Mouse (Mus musculus) ES-E14 (cell line): ENCODE data around the gene Patl1. TPM values are rescaled to one million over a fixed set of nuclear protein-coding genes. Genes with fewer than 3 reads are reported as not detected.
"Not testable (repeated sequence)": the region's sequence is repeated elsewhere in the genome, so short reads cannot be mapped to it uniquely, and the experiment has no call there.

Source experiments
- DNase-seq: peaks from one replicate; pipeline ENCODE4 v3.0.0-alpha.2; 2013; ENCODE audit warnings: low read depth, low spot score
- H3K27ac ChIP-seq: 2 replicates; pipeline ENCODE4 v1.5.1; 2012; ENCODE audit warnings: low read depth, mild to moderate bottlenecking, low read length, moderate library complexity, mixed read lengths; ENCODE audit not compliant: poor library complexity, insufficient read depth, severe bottlenecking
- H3K36me3 ChIP-seq: 2 replicates; pipeline ENCODE4 v1.6.1; 2012; ENCODE audit warnings: mild to moderate bottlenecking, low read length, moderate library complexity, mixed read lengths; ENCODE audit not compliant: control insufficient read depth, poor library complexity, insufficient read depth, severe bottlenecking
- H3K4me1 ChIP-seq, 2 experiments: fragments of 150-350 bp in 1 of 2; sonication (generic) in 1 of 2; 2 replicates each; pipeline ENCODE4 v1.6.1; 2012; ENCODE audit warnings: low read length in 2 of 2, mild to moderate bottlenecking in 1 of 2, mixed read lengths in 1 of 2; ENCODE audit not compliant: control insufficient read depth in 2 of 2, insufficient read depth in 2 of 2, poor library complexity in 1 of 2
- H3K4me3 ChIP-seq, 2 experiments: fragments of 150-350 bp in 1 of 2; sonication (generic) in 1 of 2; 2 replicates each; pipeline ENCODE4 v1.5.1; 2012; ENCODE audit warnings: low read length in 2 of 2, low read depth in 1 of 2, mild to moderate bottlenecking in 1 of 2, mixed read lengths in 1 of 2; ENCODE audit not compliant: insufficient read depth in 1 of 2, poor library complexity in 1 of 2, severe bottlenecking in 1 of 2
- H3K9ac ChIP-seq: 2 replicates; pipeline ENCODE4 v1.6.1; 2012; ENCODE audit warnings: low read depth, mild to moderate bottlenecking, low read length, mixed read lengths; ENCODE audit not compliant: poor library complexity, insufficient read depth, severe bottlenecking
- H3K9me3 ChIP-seq: fragments of 150-350 bp; sonication (generic); 2 replicates; pipeline ENCODE4 v1.6.1; 2012; ENCODE audit warnings: low read depth, mild to moderate bottlenecking, low read length; ENCODE audit not compliant: control insufficient read depth, insufficient read depth
- CHD2 ChIP-seq: IDR thresholded peaks from 2 replicates; pipeline ENCODE4 v1.6.1; 2014; ENCODE audit warnings: mild to moderate bottlenecking, low read depth, low read length, inconsistent platforms
- HCFC1 ChIP-seq: IDR thresholded peaks from 2 replicates; pipeline ENCODE4 v1.6.1; 2012; ENCODE audit warnings: low read length, inconsistent platforms, borderline replicate concordance; ENCODE audit not compliant: insufficient read depth
- MAFK ChIP-seq: IDR thresholded peaks from 2 replicates; pipeline ENCODE4 v1.6.1; 2014; ENCODE audit warnings: mild to moderate bottlenecking, low read depth, low read length, inconsistent platforms; ENCODE audit not compliant: insufficient read depth
- ZC3H11A ChIP-seq: IDR thresholded peaks from 2 replicates; pipeline ENCODE4 v1.6.1; 2012; ENCODE audit warnings: low read depth, mild to moderate bottlenecking, inconsistent platforms, low read length, borderline replicate concordance
- ZNF384 ChIP-seq: IDR thresholded peaks from 2 replicates; pipeline ENCODE4 v1.6.1; 2012; ENCODE audit warnings: low read depth, low read length, inconsistent platforms
- in situ Hi-C, 2 experiments: fragments of 600-800 bp; cut with MboI; formaldehyde crosslinking; loops; one replicate each; pipeline ENCODE4 v1.15.1; 2025; ENCODE audit warnings: low sequenced_read_pairs in 2 of 2, inconsistent platforms in 1 of 2; ENCODE audit not compliant: unreplicated experiment in 2 of 2
- total RNA-seq: library from RNA; depleted of rRNA; stranded (reverse); fragments of 300-350 nt; gene quantifications from 2 replicates; pipeline ENCODE4 v1.2.3, GENCODE M21; 2012

Gene Patl1
- total RNA-seq, 1 experiment, result 10.7 TPM

GRCm38 (mm10) chr19:11977363-11977762 lies 65.2 kb downstream of the Patl1 start:
- Histone ChIP-seq H3K9me3 (no peaks in the 10 kb centered on the region), H3K4me3 (no peak overlapping the region), H3K9ac (no peak overlapping the region), H3K36me3 (peaks cover 23% of the 10 kb centered on the region), H3K4me1 (no peaks in the 10 kb centered on the region), H3K27ac (no peak overlapping the region)
- TF ChIP-seq MAFK, result no peak
- no peak for TF ChIP-seq CHD2
- TF ChIP-seq ZNF384, result no peak
- in situ Hi-C loops, result loop anchor here in 1 of 2 experiments (25.0 kb wide), 1 partner anchor 1365 kb away; the partner anchor contains the start of genes Ddb1 and Tkfc
- no peak for DNase-seq

GRCm38 (mm10) chr19:11980471-11980870 lies 68.3 kb downstream of the Patl1 start:
- Histone ChIP-seq H3K9me3 (no peaks in the 10 kb centered on the region), H3K4me1 (no peaks in the 10 kb centered on the region), H3K9ac (no peak overlapping the region), H3K27ac (no peak overlapping the region), H3K36me3 (peaks cover 31% of the 10 kb centered on the region), H3K4me3 (no peak overlapping the region)
- in situ Hi-C loops, result loop anchor here in 1 of 2 experiments (25.0 kb wide), 1 partner anchor 1368 kb away; the partner anchor contains the start of genes Ddb1 and Tkfc
- no peak for TF ChIP-seq CHD2
- no peak for TF ChIP-seq MAFK
- no peak for TF ChIP-seq HCFC1
- no peak for TF ChIP-seq ZC3H11A
- no peak for TF ChIP-seq ZNF384
- no peak for DNase-seq

GRCm38 (mm10) chr19:11984614-11985013 lies 72.4 kb downstream of the Patl1 start:
- peaks cover 21% of the 10 kb centered on the region for H3K36me3 ChIP-seq
- not testable (repeated sequence) for DNase-seq, H3K27ac ChIP-seq, H3K9ac ChIP-seq, H3K9me3 ChIP-seq, H3K4me3 ChIP-seq, H3K4me1 ChIP-seq
- in situ Hi-C loops, result loop anchor here in 1 of 2 experiments (25.0 kb wide), 1 partner anchor 1372 kb away; the partner anchor contains the start of genes Ddb1 and Tkfc

GRCm38 (mm10) chr19:11987841-11988240 lies 75.6 kb downstream of the Patl1 start:
- no peak for DNase-seq
- Histone ChIP-seq H3K9ac (no peak overlapping the region), H3K27ac (no peak overlapping the region), H3K4me1 (no peaks in the 10 kb centered on the region), H3K36me3 (peaks cover 37% of the 10 kb centered on the region), H3K4me3 (no peak overlapping the region), H3K9me3 (no peaks in the 10 kb centered on the region)
- in situ Hi-C loops, result loop anchor here in 1 of 2 experiments (25.0 kb wide), 1 partner anchor 1376 kb away; the partner anchor contains the start of genes Ddb1 and Tkfc
- TF ChIP-seq ZNF384, result no peak

- DNase-seq, result no peak
- Histone ChIP-seq H3K9me3 (no peaks in the 10 kb centered on the region), H3K27ac (no peak overlapping the region), H3K4me1 (no peaks in the 10 kb centered on the region), H3K9ac (no peak overlapping the region), H3K4me3 (no peak overlapping the region), H3K36me3 (peaks cover 27% of the 10 kb centered on the region)
- no peak for TF ChIP-seq ZC3H11A
- in situ Hi-C loops, result loop anchor here in 1 of 2 experiments (25.0 kb wide), 1 partner anchor 1377 kb away; the partner anchor contains the start of genes Ddb1 and Tkfc
Measured at GRCm38 (mm10) chr19:11989334-11989733, 77.1 kb downstream of the Patl1 start.
